Mouse (Mus musculus) kidney, embryonic 15.5 days (tissue): ENCODE measurements around the gene Prkar2a. TPM values are rescaled to one million over a fixed set of nuclear protein-coding genes. Genes with fewer than 3 reads are reported as not detected.

ENCODE experiments used
- ATAC-seq: fragments of 200-750 bp; cut with Nextera tagmentation; replicated peaks from 2 replicates; pipeline ENCODE4 v1.8.0; 2017; ENCODE audit warnings: moderate TSS enrichment; ENCODE audit not compliant: low FRiP score
- H3K27ac ChIP-seq: fragments of 300-500 bp; sonication (generic); 2 replicates; pipeline ENCODE4 v1.5.1; 2015; ENCODE audit warnings: mild to moderate bottlenecking, inconsistent platforms
- H3K27me3 ChIP-seq: fragments of 300-500 bp; sonication (generic); 2 replicates; pipeline ENCODE4 v1.6.1; 2015; ENCODE audit warnings: inconsistent platforms
- H3K36me3 ChIP-seq: fragments of 300-500 bp; sonication (generic); 2 replicates; pipeline ENCODE4 v1.6.1; 2015; ENCODE audit warnings: inconsistent platforms
- H3K4me1 ChIP-seq: fragments of 300-500 bp; sonication (generic); 2 replicates; pipeline ENCODE4 v1.6.1; 2015; ENCODE audit warnings: inconsistent platforms
- H3K4me2 ChIP-seq: fragments of 300-500 bp; sonication (generic); 2 replicates; pipeline ENCODE4 v1.6.1; 2015; ENCODE audit warnings: moderate library complexity, mild to moderate bottlenecking, inconsistent platforms
- H3K4me3 ChIP-seq: fragments of 300-500 bp; sonication (generic); replicated peaks from 2 replicates; pipeline ENCODE4 v1.5.1; 2015; ENCODE audit warnings: mild to moderate bottlenecking, inconsistent platforms
- H3K9ac ChIP-seq: fragments of 300-500 bp; sonication (generic); 2 replicates; pipeline ENCODE4 v1.6.1; 2015; ENCODE audit warnings: mild to moderate bottlenecking, inconsistent platforms
- H3K9me3 ChIP-seq: fragments of 300-500 bp; sonication (generic); replicated peaks from 2 replicates; pipeline ENCODE4 v1.6.1; 2016; ENCODE audit warnings: inconsistent platforms
- WGBS: fragments of 180-500 bp; shearing (Covaris S2); methylation state at CpG from one replicate; pipeline ENCODE4 v1.1.7; 2015; ENCODE audit warnings: mixed read lengths; 5-methylcytosine and 5-hydroxymethylcytosine counted together
- polyA plus RNA-seq: library from polyadenylated mRNA; unstranded; fragments of >200 nt; fragmentation: Nextera tagmentation; extraction: Ambion mirVana; gene quantifications from 2 replicates; pipeline ENCODE4 v1.2.1, GENCODE M21; 2015

Prkar2a gene
- polyA plus RNA-seq, 1 experiment from 2014 or later = 27.6 TPM

GRCm38 (mm10) chr9:108739239-108739638 is 50.1 kb downstream of the Prkar2a start:
- ATAC-seq = no peak
- H3K4me3 ChIP-seq = no peak overlapping the region
- H3K9ac ChIP-seq = no peak overlapping the region
- WGBS = 29% methylated on average over 3 of the region's 3 CpGs
- no peaks in the 10 kb centered on the region for H3K9me3 ChIP-seq
- H3K4me1 ChIP-seq = no peaks in the 10 kb centered on the region
- H3K27ac ChIP-seq = no peak overlapping the region
- no peaks in the 10 kb centered on the region for H3K27me3 ChIP-seq
- H3K4me2 ChIP-seq = no peak overlapping the region
- peaks cover 52% of the 10 kb centered on the region for H3K36me3 ChIP-seq

GRCm38 (mm10) chr9:108740062-108740461 is 50.9 kb downstream of the Prkar2a start:
- H3K4me1 ChIP-seq = no peaks in the 10 kb centered on the region
- no peak overlapping the region for H3K4me2 ChIP-seq
- WGBS = 88% methylated on average over 1 of the region's 1 CpGs
- H3K27me3 ChIP-seq = no peaks in the 10 kb centered on the region
- no peak overlapping the region for H3K27ac ChIP-seq
- H3K4me3 ChIP-seq = no peak overlapping the region
- peaks cover 52% of the 10 kb centered on the region for H3K36me3 ChIP-seq
- no peak overlapping the region for H3K9ac ChIP-seq
- H3K9me3 ChIP-seq = no peaks in the 10 kb centered on the region
- ATAC-seq = no peak

- H3K27me3 ChIP-seq = no peaks in the 10 kb centered on the region
- H3K4me2 ChIP-seq = no peak overlapping the region
- no peaks in the 10 kb centered on the region for H3K9me3 ChIP-seq
- no peak overlapping the region for H3K27ac ChIP-seq
- ATAC-seq = no peak
- WGBS = 89% methylated on average over 9 of the region's 9 CpGs
- H3K36me3 ChIP-seq = peaks cover 60% of the 10 kb centered on the region
- no peak overlapping the region for H3K9ac ChIP-seq
- H3K4me1 ChIP-seq = no peaks in the 10 kb centered on the region
- H3K4me3 ChIP-seq = no peak overlapping the region
Measured at GRCm38 (mm10) chr9:108742048-108742447, 52.9 kb downstream of the Prkar2a start.

GRCm38 (mm10) chr9:108746876-108747499 is 57.9 kb downstream of the Prkar2a start:
- ATAC-seq = no peak
- 86% methylated on average over 14 of the region's 14 CpGs for WGBS

GRCm38 (mm10) chr9:108747694-108748093 is 58.6 kb downstream of the Prkar2a start:
- no peak overlapping the region for H3K9ac ChIP-seq
- no peak overlapping the region for H3K27ac ChIP-seq
- H3K4me3 ChIP-seq = no peak overlapping the region
- H3K4me2 ChIP-seq = no peak overlapping the region
- ATAC-seq = no peak
- WGBS = 92% methylated on average over 3 of the region's 3 CpGs
- no peaks in the 10 kb centered on the region for H3K4me1 ChIP-seq
- H3K9me3 ChIP-seq = no peaks in the 10 kb centered on the region
- no peaks in the 10 kb centered on the region for H3K27me3 ChIP-seq
- H3K36me3 ChIP-seq = peaks cover 61% of the 10 kb centered on the region

More at GRCm38 (mm10) chr9:108746876-108747499, 57.9 kb downstream of the Prkar2a start:
- no peak overlapping the region for H3K4me3 ChIP-seq
- H3K27me3 ChIP-seq = no peaks in the 10 kb centered on the region
- no peak overlapping the region for H3K4me2 ChIP-seq
- H3K4me1 ChIP-seq = no peaks in the 10 kb centered on the region
- no peak overlapping the region for H3K27ac ChIP-seq
- H3K36me3 ChIP-seq = peaks cover 68% of the 10 kb centered on the region
- no peak overlapping the region for H3K9ac ChIP-seq
- H3K9me3 ChIP-seq = no peaks in the 10 kb centered on the region

GRCm38 (mm10) chr9:108748600-108749183 is 59.6 kb downstream of the Prkar2a start:
- no peak overlapping the region for H3K4me2 ChIP-seq
- no peak for ATAC-seq
- H3K27ac ChIP-seq = no peak overlapping the region
- no peak overlapping the region for H3K9ac ChIP-seq
- no peaks in the 10 kb centered on the region for H3K4me1 ChIP-seq
- H3K9me3 ChIP-seq = no peaks in the 10 kb centered on the region
- H3K4me3 ChIP-seq = no peak overlapping the region
- H3K27me3 ChIP-seq = no peaks in the 10 kb centered on the region
- 87% methylated on average over 11 of the region's 11 CpGs for WGBS
- peaks cover 52% of the 10 kb centered on the region for H3K36me3 ChIP-seq

- 88% methylated on average over 11 of the region's 11 CpGs for WGBS
Measured at GRCm38 (mm10) chr9:108750616-108751015, 61.5 kb downstream of the Prkar2a start.

GRCm38 (mm10) chr9:108752142-108752920 is 63.2 kb downstream of the Prkar2a start:
- Histone ChIP-seq H3K27ac (no peak overlapping the region), H3K9ac (no peak overlapping the region), H3K4me3 (no peak overlapping the region), H3K36me3 (peaks cover 17% of the 10 kb centered on the region), H3K4me1 (no peaks in the 10 kb centered on the region), H3K9me3 (no peaks in the 10 kb centered on the region), H3K4me2 (no peak overlapping the region), H3K27me3 (no peaks in the 10 kb centered on the region)
- ATAC-seq = no peak
- 84% methylated on average over 11 of the region's 11 CpGs for WGBS

More at GRCm38 (mm10) chr9:108750616-108751015, 61.5 kb downstream of the Prkar2a start:
- Histone ChIP-seq H3K27ac (no peak overlapping the region), H3K4me3 (no peak overlapping the region), H3K9me3 (no peaks in the 10 kb centered on the region), H3K27me3 (no peaks in the 10 kb centered on the region), H3K4me1 (no peaks in the 10 kb centered on the region), H3K9ac (no peak overlapping the region), H3K36me3 (peaks cover 34% of the 10 kb centered on the region), H3K4me2 (no peak overlapping the region)
- ATAC-seq = no peak

- H3K27me3 ChIP-seq = no peaks in the 10 kb centered on the region
- no peak overlapping the region for H3K9ac ChIP-seq
- 62% methylated on average over 9 of the region's 9 CpGs for WGBS
Measured at GRCm38 (mm10) chr9:108753326-108753725, 64.2 kb downstream of the Prkar2a start.

GRCm38 (mm10) chr9:108753976-108754375 is 64.9 kb downstream of the Prkar2a start:
- no peaks in the 10 kb centered on the region for H3K4me1 ChIP-seq
- no peak overlapping the region for H3K4me3 ChIP-seq
- no peaks in the 10 kb centered on the region for H3K9me3 ChIP-seq
- peaks cover under 1% of the 10 kb centered on the region; the same call in 1 of the 2 replicates for H3K36me3 ChIP-seq
- H3K9ac ChIP-seq = no peak overlapping the region
- no peak overlapping the region for H3K27ac ChIP-seq
- no peak overlapping the region for H3K4me2 ChIP-seq
- no peaks in the 10 kb centered on the region for H3K27me3 ChIP-seq
- 87% methylated on average over 3 of the region's 3 CpGs for WGBS
- 0 out of 2 replicates have a peak, but pooled peaks have one; percentile 25 for ATAC-seq

More at GRCm38 (mm10) chr9:108753326-108753725, 64.2 kb downstream of the Prkar2a start:
- Histone ChIP-seq H3K4me3 (no peak overlapping the region), H3K27ac (no peak overlapping the region), H3K9me3 (no peaks in the 10 kb centered on the region), H3K4me1 (no peaks in the 10 kb centered on the region), H3K4me2 (no peak overlapping the region), H3K36me3 (peaks cover 7% of the 10 kb centered on the region)
- ATAC-seq = no peak

GRCm38 (mm10) chr9:108754423-108754822 is 65.3 kb downstream of the Prkar2a start:
- H3K9ac ChIP-seq = no peak overlapping the region
- WGBS = 75% methylated on average over 5 of the region's 5 CpGs

GRCm38 (mm10) chr9:108757406-108757805 is 68.3 kb downstream of the Prkar2a start:
- ATAC-seq = no peak
- no peaks in the 10 kb centered on the region for H3K36me3 ChIP-seq
- H3K27ac ChIP-seq = no peak overlapping the region
- H3K4me1 ChIP-seq = no peaks in the 10 kb centered on the region
- no peaks in the 10 kb centered on the region; the same call in 1 of the 2 replicates for H3K9me3 ChIP-seq
- no peak overlapping the region for H3K4me3 ChIP-seq
- 56% methylated on average over 6 of the region's 6 CpGs for WGBS
- H3K9ac ChIP-seq = no peak overlapping the region
- no peak overlapping the region for H3K4me2 ChIP-seq
- no peaks in the 10 kb centered on the region for H3K27me3 ChIP-seq

More at GRCm38 (mm10) chr9:108754423-108754822, 65.3 kb downstream of the Prkar2a start:
- Histone ChIP-seq H3K4me2 (no peak overlapping the region), H3K36me3 (no peaks in the 10 kb centered on the region), H3K27ac (no peak overlapping the region), H3K27me3 (no peaks in the 10 kb centered on the region), H3K9me3 (no peaks in the 10 kb centered on the region), H3K4me3 (no peak overlapping the region), H3K4me1 (no peaks in the 10 kb centered on the region)
- ATAC-seq = no peak
